Mouse (Mus musculus): ENCODE data around the gene Pnkp. TPM values are rescaled to one million over a fixed set of nuclear protein-coding genes. Genes with fewer than 3 reads are reported as not detected.

The Pnkp gene
- total RNA-seq (2015; ENCODE audit: low replicate concordance): 29.6 and 36.0 TPM in 2 replicates
- total RNA-seq (2017; ENCODE audit: low replicate concordance): 30.9 and 58.2 TPM in 2 replicates

DNA sequence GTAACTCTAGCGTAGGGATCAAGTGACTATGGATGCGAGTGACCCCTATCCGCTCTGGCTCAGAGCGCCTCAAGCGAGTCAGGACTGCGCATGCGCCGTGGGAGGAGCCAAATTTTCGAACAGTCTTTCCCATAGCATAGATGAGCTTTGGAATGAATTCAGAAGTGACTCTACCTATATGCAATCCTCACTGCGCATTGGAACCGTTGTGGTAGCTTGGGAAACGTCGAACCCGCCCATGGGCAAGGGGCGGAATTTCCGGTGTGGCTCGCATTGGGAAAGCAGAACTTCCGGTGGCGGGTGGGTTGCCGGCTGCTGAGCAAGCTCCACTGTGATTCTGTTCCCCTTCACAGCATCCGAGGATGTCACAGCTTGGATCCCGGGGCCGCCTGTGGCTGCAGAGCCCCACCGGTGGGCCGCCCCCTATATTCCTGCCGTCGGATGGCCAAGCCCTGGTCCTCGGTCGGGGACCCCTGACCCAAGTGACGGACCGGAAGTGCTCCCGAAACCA, at the start of gene Pnkp:
Gene Pnkp, plus strand, starts transcription at position 98 of the 511 bp plus-strand sequence.
- ATAC-seq (replicated peaks; ENCODE audit: low FRiP score, poor library complexity, severe bottlenecking): peak; percentile 50

DNA sequence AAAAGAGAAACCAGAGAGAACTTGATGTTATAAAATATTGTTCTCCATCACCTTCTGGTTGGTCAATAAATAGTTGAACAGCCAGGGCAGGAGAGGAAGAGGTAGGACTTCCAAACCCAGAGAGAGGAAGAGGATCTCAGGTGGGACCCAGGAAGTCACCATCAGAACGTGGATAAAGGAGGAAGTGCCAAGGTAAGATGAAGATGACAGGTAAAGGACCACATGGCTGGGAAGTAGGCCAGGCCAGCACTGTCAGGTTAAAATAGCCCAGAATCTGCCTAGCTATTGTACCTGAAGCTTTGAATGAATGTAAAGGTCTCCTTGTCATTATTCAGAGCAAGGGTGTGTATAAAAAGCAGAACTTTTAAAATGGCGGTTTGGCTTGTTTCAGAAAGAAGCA, 48.0 kb upstream of the Pnkp start:
- ATAC-seq (replicated peaks; ENCODE audit: low FRiP score, poor library complexity, severe bottlenecking): no peak

DNA sequence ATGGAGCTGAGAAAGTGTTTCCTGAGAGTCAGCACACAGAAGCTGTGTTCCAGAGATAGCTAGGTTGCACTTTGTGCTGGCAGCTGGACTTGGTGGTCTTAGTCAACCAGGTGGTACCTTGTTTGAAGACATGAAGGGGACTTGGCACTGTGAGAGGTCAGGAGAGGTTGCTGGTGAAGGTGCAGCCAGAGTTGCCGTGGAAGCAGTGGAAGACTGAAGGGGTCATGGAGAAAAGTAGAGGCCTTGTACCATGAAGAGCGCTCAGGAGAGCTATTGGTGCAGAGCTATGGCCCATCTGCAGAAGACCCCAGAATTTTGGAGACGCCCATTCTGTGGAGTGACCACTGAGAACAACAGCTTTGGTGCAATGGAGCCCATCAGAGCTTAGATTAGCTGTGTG, 47.5 kb upstream of the Pnkp start:
- no peak for ATAC-seq (replicated peaks; ENCODE audit: low FRiP score, poor library complexity, severe bottlenecking)

DNA sequence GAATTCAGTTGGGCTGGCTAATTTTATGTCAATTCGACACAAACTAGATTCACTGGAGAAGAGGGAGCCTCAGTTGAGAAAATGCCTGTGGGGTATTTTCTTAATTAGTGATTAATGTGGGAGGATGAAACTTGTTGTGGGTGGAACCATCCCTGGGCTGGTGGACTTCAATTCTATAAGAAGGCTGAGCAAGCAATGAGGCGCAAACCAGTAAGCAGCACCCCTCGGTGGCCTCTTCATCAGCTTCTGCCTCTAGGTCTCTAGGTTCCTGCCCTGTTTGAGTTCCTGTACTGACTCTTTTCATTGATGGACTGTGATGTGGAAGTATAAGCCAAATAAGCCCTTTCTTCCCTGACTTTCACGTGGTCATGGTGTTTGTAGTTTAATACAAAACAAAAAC, 46.6 kb upstream of the Pnkp start:
- ATAC-seq (replicated peaks; ENCODE audit: low FRiP score, poor library complexity, severe bottlenecking): no peak

DNA sequence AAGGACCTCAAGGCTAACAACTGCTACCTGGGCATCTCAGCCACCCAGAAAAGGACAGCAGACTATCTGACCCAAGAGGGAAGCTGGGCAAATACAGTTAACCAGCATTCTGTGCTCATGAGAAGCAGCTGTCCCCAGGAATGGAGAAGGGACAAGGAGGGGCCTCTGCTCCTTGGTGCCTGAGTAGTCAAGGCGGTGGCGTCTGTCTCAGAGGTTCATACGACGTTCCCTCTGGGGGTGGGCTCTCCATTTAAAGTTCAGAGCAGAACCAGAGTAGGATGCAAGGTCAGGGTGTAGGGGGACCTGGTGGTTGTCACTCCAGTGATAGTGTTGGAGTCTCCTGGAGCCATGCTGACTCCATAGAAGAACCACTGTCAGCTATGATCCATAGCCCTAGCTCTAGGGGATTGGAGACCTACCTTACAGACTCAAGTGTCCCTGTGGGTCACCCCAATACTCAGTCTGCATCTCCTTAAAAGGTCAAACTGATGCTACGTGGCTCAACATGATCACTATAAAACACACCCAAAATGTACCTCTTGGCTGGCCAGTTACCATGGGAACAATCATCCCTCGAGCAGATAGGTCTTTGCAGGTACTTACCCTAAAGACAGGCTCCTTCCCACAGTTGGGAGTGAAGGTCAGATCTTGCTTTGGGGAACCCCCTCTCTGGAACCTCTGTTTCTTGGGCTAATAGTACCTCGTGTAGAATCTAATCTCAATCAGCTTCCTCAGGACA, 46.0 kb upstream of the Pnkp start:
- no peak for ATAC-seq (replicated peaks; ENCODE audit: low FRiP score, poor library complexity, severe bottlenecking)

DNA sequence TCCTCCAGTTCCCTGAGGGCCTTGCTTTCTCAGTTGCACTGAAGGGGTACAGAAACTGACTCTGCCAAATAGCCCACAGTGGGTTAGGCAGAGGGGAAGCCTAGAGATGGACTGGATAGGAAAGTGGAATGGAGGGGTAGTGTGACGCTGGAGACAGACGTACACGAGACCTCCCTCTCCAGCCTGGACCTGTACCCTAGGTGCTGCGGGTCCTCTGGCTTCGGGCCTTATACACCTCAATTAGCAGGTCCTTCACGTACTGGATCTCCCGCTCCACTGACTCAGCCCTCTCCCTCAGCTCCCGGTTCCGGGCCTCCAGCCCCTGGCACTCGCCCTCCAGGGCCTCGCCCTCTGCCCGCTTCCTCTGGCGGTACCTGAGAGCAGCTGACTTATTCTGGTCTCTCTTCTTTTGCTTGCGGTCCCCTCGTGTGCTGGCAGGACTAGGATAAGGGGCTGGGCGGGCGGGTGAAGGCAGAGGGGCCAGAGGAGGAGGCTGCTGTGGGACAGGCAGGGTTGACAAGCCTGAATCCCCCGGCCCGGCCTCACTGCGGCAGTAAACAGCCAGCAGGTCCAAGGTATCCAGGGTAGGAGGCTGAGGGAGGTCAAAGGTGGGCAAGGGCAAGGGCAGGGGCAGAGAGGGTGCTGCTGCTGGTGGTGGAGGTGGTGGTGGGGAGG, 44.2 kb upstream of the Pnkp start:
- ATAC-seq (replicated peaks; ENCODE audit: low FRiP score, poor library complexity, severe bottlenecking): no peak

DNA sequence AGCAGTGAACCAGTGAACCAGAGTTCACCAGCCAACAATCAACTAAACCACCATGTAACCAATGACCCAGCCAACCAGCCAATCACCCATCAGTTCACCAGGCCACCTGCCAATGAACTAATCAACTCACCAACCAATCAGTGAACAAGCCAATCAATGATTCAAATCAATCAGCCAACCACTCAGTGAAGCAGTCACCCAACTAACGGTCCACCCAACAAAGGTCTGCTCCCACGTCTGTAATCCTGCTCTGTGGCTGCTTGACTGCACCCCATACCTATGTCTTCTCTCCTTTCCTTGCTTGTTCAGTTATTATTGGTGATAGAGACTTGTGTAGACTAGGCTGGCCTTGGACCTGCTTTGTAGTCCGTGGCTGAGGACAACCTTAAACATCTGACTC, 43.0 kb upstream of the Pnkp start:
- no peak for ATAC-seq (replicated peaks; ENCODE audit: low FRiP score, poor library complexity, severe bottlenecking)

DNA sequence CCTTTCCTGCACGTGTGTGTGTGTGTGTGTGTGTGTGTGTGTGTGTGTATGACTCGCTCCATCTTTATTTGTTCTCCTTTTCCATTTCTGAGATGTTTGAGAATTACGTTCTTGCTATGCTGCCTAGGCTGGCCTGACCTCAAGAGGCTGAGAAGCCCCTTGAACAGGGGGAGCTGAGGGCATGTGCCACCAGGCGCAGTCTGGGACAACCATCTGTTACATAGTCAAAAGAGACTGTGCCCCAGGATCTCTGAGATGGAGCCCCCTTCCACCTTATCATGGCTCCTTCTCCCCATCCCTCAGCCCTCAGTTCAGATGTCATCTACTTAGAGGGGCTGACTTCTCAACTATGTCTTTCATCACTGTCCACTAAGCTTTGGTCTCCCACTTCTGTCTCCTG, 42.5 kb upstream of the Pnkp start:
- no peak for ATAC-seq (replicated peaks; ENCODE audit: low FRiP score, poor library complexity, severe bottlenecking)

DNA sequence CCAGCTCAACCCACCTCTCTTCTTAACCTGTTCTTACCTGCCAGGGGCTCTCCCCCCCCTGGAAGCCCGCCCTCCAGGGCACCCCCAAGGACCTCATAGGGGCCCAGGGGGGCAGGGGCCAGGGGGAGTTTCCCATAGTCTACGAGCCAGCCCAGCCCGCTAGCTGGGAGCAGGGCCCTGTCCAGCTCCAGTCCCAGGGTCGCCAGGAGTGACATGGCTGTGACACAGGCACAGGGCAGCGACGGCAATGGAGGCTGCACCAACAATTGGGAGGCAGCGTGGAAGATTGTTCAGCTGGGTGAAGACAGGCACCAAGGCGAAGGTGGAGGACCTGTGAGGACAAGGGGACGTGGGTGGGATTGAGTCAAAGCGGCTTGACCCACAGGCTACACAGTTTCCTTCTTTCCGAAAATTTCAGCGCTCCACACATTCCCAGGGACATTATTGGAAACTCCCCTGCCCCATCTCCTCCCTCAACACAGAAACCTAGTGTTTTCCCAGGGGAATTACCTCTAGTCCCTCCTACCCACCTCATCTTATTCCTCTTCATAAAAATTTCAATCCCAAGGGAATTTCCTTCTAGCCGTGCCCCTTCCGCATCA, 41.9 kb upstream of the Pnkp start:
- ATAC-seq (replicated peaks; ENCODE audit: low FRiP score, poor library complexity, severe bottlenecking): no peak

DNA sequence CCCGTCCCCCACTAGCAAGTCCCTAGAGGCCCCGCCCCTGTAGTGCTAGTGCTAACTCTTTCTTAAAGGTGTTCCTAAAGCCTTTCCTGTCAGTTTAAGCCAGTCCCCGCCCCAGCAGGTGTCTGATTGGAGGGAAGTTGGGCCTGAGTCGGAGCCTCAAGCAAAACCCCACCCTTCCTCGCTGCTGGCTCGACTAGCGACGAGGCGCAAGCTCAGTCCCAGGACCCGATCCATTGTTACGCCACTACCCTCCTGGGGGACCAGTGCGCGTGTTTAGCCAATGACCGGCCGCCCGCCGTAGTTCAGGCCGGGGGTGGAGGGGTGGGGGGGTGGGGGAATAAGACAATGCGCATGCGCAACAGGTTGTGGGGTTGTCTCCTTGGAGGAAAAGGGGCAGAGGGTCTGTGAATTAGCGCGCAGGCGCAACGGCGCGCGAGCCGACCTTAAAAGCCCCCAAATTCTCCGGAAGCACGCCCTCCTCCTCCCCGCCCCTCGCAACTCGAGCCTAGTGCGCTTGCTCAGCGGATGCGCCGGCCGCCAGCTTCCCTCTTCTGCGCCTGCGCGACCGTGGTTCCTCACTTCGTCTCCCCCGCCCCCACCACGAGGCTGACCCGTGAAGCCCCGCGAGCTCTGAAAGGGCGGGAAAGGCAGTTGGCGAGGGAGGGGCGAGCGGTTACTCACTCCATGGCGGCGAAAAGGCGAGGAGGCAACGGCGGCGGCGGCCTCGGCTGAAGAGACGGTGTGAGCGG, 41.0 kb upstream of the Pnkp start, which contains the start of the genes Nup62 and Il4i1:
Gene Nup62, plus strand, starts transcription at position 368 of the 749 bp plus-strand sequence.
Gene Il4i1, plus strand, starts transcription at position 667 of the 749 bp plus-strand sequence.
- ATAC-seq (replicated peaks; ENCODE audit: low FRiP score, poor library complexity, severe bottlenecking): peak; percentile 90

DNA sequence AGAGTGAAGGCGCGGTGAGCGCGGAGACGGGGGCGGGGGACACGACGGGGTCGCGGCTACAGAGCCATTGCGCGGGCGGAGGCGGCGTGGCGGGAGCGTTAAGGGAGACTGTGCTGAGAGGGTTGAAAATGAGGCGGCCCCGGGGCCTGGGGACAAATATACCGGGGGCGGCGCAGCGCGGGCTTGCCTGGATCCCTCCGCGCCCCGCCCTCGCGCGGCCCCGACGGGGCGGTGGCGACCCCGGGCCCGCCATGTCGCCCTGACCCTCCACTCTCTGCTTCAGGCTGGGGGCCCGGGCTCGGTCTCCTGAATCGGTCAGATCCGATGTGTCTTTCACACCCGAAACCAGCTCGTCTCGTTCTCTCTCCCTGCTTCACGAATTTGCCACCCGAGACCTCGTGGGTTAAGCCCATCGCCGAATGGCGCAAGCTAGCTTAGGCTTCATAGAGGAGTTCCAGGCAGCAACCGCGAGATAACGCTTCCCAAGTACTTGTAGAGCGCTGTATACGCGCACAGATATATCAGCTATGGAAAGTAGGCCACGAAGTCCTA, 40.4 kb upstream of the Pnkp start, which contains the start of gene Atf5:
Gene Atf5, minus strand, starts transcription at position 189 of the 552 bp plus-strand sequence.
- peak; percentile 44 for ATAC-seq (replicated peaks; ENCODE audit: low FRiP score, poor library complexity, severe bottlenecking)

DNA sequence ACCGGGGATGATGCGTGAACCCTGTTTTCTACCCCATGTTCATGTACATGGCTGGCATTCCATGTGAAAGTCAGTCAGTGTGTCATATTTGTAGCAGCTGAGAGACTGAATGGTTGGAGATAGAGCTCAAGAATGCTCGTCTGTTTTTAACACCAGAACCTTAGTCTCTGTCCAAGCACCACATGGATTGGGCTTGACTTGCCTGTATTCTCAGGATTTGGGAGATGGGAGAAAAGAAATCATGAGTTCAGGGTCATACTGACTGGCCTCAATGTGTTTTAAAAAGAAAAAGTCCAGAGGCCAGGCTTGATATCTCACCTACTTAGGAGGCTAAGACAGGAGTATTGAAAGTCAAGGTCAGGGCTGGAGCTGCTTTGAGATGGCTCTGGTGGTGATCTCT, 39.5 kb upstream of the Pnkp start:
- ATAC-seq (replicated peaks; ENCODE audit: low FRiP score, poor library complexity, severe bottlenecking): no peak

DNA sequence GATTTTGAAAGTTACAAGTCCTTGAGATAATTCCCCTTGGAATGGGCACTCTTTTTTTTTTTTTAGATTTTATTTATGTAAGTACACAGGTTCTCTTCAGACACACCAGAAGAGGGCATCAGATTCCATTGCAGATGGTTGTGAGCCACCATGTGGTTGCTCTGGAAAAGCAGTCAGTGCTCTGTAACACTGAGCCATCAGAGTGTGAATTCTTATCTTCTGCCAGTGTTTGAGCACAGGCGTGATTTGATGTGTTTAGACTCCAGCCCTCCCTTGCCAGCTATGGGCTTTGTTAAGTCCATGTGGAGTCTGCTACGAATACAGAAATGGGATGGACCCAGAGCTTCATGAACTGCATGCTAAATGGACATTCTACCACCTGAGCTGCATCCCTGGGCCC, 38.8 kb upstream of the Pnkp start:
- no peak for ATAC-seq (replicated peaks; ENCODE audit: low FRiP score, poor library complexity, severe bottlenecking)

DNA sequence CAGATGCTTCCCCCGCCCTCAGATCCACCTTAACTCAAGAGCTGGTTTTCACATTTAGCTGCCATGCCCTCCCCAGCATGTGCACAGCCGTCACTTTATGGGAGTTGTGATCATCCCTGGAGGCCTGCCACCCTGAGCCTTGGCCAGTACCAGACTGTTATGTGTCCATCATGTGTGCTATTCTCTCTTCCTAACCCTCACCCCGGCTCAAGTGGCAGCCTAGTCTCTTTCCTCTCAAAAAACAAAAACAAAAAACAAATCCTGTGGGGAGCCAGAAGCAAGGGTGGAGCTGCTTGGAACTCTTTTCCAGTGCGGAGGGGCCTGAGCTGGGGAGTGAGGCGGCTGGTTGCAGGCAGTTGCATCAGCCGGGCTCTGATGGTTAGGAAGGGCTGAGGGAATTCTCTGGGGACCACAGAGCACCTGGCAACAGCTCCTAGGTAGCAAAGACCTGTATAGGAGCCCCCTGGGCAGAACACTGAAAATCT, 38.1 kb upstream of the Pnkp start:
- ATAC-seq (replicated peaks; ENCODE audit: low FRiP score, poor library complexity, severe bottlenecking): no peak

DNA sequence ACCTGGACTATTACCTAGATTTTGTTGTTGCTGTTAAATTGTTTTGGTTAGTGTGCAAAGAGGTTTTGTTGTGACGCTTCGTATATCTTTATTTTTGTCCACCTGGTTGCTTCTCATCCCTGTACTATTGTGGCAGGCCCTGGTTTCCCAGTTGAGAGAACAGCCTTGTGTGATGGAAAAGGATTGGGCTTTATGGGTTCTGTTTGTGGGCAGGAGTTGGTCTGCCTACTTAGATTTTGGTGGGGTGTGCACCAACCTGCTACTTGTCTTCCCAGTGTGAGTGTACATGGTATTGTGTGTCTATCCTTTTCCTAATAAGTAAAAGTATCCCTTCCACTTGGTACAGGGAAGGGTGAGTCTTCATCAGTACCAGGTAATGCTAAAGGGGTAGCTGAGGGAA, 37.5 kb upstream of the Pnkp start:
- ATAC-seq (replicated peaks; ENCODE audit: low FRiP score, poor library complexity, severe bottlenecking): no peak

DNA sequence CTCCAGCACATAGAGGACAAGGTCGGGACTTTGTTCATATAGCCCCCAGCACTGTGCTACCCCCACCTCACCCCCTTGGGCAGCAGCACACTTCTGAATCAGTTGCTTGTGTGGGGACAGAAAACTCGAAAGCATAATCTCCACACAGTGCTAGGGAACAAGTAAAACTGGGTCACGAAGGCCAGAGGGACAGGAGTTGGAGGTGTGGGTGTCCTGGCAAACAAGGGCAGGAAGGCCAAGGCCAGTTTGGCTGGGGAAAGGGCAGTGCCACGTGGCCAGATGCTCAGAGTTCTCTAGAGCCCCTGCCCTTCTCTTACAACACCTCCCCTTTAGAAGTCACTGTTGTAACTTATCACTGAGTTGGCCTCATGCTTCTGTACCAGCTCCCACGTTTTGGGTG, 37.1 kb upstream of the Pnkp start:
- no peak for ATAC-seq (replicated peaks; ENCODE audit: low FRiP score, poor library complexity, severe bottlenecking)

DNA sequence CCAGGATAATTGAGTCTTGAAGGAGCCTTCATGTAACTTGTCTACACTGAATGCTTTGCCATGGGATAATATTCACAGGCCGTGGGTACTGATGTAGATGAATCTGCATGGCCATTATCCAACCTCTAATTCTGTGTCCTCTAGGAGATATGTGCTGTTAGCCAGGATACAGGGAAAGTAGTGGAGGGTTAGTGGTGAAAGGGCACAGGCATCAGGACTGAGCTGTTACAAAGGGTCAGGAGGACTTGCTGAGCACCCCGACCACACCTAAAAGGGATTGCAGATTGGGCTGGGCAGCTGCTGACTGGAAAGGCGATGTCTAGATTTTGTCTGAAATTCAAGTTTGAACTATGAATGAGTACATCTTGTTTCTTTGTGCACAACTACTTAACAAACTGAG, 36.4 kb upstream of the Pnkp start:
- ATAC-seq (replicated peaks; ENCODE audit: low FRiP score, poor library complexity, severe bottlenecking): no peak

DNA sequence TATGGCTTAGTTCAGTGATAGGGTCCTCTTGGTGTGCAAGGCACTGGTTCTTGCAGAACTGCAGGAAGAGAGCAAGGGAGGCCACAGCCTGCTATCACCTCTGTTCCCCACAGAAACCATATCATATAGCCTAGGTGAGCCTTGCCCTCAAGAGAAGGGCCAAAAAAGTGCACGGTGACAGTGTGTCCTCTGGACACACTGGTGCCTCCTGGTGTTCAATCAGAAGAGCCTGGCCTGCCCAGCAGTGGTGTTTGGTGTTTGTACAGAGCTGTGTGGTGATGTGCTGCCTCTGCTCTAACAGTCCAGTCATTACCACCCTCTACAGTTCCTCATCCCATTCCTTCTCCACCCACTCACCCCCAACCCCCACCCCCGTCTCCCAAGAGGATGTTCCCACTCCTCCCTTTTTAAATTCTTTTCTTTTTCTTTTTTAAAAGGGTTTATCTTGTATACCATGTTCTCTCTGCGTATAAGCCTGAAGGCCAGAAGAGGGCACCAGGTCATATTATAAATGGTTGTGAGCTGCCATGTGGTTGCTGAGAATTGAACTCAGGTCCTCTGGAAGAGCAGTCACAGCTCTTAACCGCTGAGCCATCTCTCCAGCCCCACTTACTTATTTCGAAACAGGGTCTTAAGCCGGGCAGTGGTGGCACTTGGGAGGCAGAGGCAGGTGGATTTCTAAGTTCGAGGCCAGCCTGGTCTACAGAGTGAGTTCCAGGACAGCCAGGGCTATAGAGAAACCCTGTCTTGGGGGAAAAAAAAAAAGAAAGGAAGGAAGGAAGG, 35.1 kb upstream of the Pnkp start:
- no peak for ATAC-seq (replicated peaks; ENCODE audit: low FRiP score, poor library complexity, severe bottlenecking)

DNA sequence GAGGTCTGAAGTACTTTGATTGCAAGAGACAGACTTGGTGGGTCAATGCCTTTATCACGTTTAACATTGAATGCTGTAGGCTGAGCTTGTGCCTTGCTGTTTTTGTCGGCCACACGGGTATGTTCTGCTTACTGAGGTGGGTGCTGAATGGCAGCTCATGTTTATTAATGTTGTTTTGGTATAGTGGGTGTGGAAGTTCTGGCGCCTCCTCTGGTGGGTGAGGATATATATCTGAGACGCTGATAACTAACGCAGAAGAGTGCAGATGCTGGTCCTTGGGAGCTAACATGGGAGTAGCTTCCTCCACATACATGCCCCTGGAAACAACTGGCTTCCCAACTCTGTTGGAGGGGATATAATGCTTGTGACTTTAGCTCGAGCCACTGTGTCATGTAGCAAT, 33.5 kb upstream of the Pnkp start:
- no peak for ATAC-seq (replicated peaks; ENCODE audit: low FRiP score, poor library complexity, severe bottlenecking)

Measured in erythroid progenitor cell, adult 5-6 weeks (primary cell).